Mouse (Mus musculus) E14TG2a.4 (cell line): Measurements from ENCODE around the gene Arhgap23.

ENCODE experiments used
- H3K27me3 ChIP-seq: 2 replicates; pipeline ENCODE4 v1.6.1; 2014; ENCODE audit warnings: low read length, control low read depth; ENCODE audit not compliant: insufficient read depth
- H3K36me3 ChIP-seq: 2 replicates; pipeline ENCODE4 v1.6.1; 2014; ENCODE audit warnings: low read length, control low read depth; ENCODE audit not compliant: insufficient read depth
- H3K4me1 ChIP-seq: replicated peaks from 2 replicates; pipeline ENCODE4 v1.6.1; 2014; ENCODE audit warnings: low read depth, low read length, control low read depth
- H3K4me3 ChIP-seq: replicated peaks from 2 replicates; pipeline ENCODE4 v1.5.1; 2014; ENCODE audit warnings: mild to moderate bottlenecking, low read length
- H3K9me3 ChIP-seq: 2 replicates; pipeline ENCODE4 v1.6.1; 2014; ENCODE audit warnings: low read length, control low read depth
- CTCF ChIP-seq: conservative IDR thresholded peaks from 2 replicates; pipeline ENCODE4 v1.5.1; 2014; ENCODE audit warnings: low read length
- NANOG ChIP-seq: IDR thresholded peaks from 2 replicates; pipeline ENCODE4 v1.6.1; 2014; ENCODE audit warnings: borderline replicate concordance, low read length, mixed read lengths
- POU5F1 ChIP-seq: IDR thresholded peaks from 2 replicates; pipeline ENCODE4 v1.6.1; 2014; ENCODE audit warnings: low read length, borderline replicate concordance

The Arhgap23 gene

GRCm38 (mm10) chr11:97402746-97403145 lies 12.6 kb upstream of the Arhgap23 start:
- H3K27me3 ChIP-seq = peaks cover 36% of the 10 kb centered on the region
- H3K36me3 ChIP-seq = no peaks in the 10 kb centered on the region
- H3K9me3 ChIP-seq = no peaks in the 10 kb centered on the region
- H3K4me3 ChIP-seq = no peak overlapping the region
- TF ChIP-seq POU5F1 (no peak), NANOG (no peak), CTCF (no peak)
- peaks cover 75% of the 10 kb centered on the region for H3K4me1 ChIP-seq

DNA sequence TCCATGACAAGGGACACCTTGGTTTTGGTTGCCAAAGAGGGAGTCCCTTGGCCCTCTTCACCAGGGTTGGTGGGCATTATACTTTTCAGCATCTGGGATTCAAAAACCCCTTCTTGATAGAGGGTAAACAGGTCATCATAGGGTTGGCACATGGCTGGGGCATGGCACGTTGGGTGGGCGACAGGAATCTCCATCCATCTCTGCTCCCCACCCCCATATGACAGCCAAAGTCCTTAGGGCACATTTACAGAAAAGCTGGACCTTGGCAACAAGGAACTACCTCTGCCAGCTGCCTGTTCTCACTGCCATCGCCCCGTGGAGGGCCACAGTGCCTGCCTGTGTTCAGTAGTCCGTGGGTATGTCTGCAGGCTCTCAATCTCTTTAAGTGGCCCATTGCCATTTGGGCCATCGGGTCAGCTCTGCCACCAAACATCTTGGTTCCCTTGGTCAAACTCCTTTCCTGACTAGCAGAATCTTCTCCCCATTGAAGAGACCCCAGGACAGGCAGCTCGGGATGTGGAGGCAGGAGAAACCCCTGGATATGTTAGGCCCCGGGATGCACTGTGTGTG lies 11.6 kb upstream of the Arhgap23 start:
- H3K9me3 ChIP-seq = no peaks in the 10 kb centered on the region
- H3K4me1 ChIP-seq = peaks cover 85% of the 10 kb centered on the region
- H3K4me3 ChIP-seq = peak overlapping the region; percentile 81
- H3K36me3 ChIP-seq = no peaks in the 10 kb centered on the region
- peaks cover 36% of the 10 kb centered on the region for H3K27me3 ChIP-seq
- TF ChIP-seq NANOG (no peak), CTCF (no peak), POU5F1 (no peak)

- H3K36me3 ChIP-seq = peaks cover 2% of the 10 kb centered on the region; the same call in 1 of the 2 replicates
- peaks cover 91% of the 10 kb centered on the region for H3K4me1 ChIP-seq
- TF ChIP-seq NANOG = no peak
- TF ChIP-seq POU5F1 = no peak
- TF ChIP-seq CTCF = no peak
- H3K27me3 ChIP-seq = peaks cover 36% of the 10 kb centered on the region
- no peaks in the 10 kb centered on the region for H3K9me3 ChIP-seq
- peak overlapping the region; percentile 81 for H3K4me3 ChIP-seq
Observed at GRCm38 (mm10) chr11:97404184-97404760, 11.1 kb upstream of the Arhgap23 start.

- TF ChIP-seq NANOG (no peak), POU5F1 (no peak), CTCF (no peak)
Observed at GRCm38 (mm10) chr11:97404761-97405190, 10.6 kb upstream of the Arhgap23 start.

DNA sequence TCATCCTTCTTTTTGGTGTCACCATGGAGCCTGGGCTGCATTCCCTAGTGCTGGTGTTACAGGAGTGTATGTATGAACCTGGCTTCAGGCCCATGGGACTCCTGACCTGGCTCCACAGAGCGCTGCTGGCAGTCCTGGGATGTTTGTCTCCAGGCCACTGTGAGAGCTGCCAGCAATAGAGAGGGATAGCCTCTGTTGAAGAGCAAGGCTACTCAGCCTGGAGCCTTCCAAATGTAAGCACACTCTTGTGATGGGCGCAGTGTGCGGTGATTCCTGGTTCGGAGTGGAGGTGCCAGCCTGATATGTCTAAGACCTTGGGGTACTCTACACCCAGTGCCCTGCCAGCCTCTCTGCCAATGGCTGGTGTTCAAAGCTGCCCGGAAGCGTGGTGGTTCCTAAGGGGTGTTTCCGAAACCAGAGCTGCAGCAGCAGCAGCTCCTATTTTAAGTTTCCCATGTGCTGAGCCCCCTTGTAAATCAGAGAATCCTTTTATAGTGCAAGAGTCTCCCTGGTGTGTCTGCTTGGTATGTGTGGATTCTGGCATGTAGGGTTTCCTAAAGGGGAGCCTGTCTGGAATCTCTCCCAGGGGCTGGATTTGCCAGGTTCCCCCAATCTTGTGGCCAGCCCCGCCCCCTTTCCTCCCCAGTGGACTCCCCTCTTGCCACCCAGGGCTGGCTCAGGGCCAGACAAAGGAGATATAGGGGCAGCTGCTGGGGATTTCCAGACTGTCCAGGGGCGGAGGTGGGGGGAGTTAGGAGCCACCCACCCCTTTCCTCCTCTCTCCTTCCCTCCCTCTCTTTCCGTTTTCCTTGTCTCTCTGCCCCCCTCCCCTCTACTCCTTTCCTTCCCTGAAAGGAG lies 9.0 kb upstream of the Arhgap23 start:
- H3K9me3 ChIP-seq = no peaks in the 10 kb centered on the region
- H3K36me3 ChIP-seq = peaks cover 6% of the 10 kb centered on the region; the same call in 1 of the 2 replicates
- TF ChIP-seq POU5F1 = no peak
- no peak for TF ChIP-seq CTCF
- no peak for TF ChIP-seq NANOG
- peaks cover 92% of the 10 kb centered on the region for H3K4me1 ChIP-seq
- H3K27me3 ChIP-seq = peaks cover 36% of the 10 kb centered on the region
- peak overlapping the region; percentile 29; the same call in 1 of the 2 replicates for H3K4me3 ChIP-seq

More at GRCm38 (mm10) chr11:97404761-97405190, 10.6 kb upstream of the Arhgap23 start:
- peaks cover 6% of the 10 kb centered on the region; the same call in 1 of the 2 replicates for H3K36me3 ChIP-seq
- H3K27me3 ChIP-seq = peaks cover 36% of the 10 kb centered on the region
- H3K4me3 ChIP-seq = peak overlapping the region; percentile 81
- peaks cover 92% of the 10 kb centered on the region for H3K4me1 ChIP-seq
- no peaks in the 10 kb centered on the region for H3K9me3 ChIP-seq

DNA sequence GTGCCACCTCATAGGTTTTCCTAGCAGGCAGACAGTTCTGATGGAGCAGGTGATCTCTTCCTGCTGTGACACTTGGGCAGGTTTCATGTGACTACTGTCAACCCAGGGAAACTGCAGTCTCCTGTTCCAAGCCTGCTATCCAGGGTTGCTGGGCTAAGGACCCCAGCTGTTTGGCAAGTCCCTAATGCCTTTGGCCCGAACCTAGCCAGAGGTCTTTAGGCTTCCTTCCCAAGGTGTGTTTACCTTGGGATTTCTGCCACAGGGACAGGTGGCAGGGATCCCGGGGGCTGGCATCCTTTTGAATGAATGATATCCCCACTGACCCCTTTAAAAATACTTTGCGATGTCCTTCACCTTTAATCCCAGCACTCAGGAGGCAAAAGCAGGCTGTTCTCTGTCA lies 7.9 kb upstream of the Arhgap23 start:
- TF ChIP-seq NANOG (no peak), POU5F1 (no peak), CTCF (no peak)
- peak overlapping the region; percentile 39 for H3K4me3 ChIP-seq
- H3K9me3 ChIP-seq = no peaks in the 10 kb centered on the region
- peaks cover 91% of the 10 kb centered on the region for H3K4me1 ChIP-seq
- H3K36me3 ChIP-seq = peaks cover 6% of the 10 kb centered on the region; the same call in 1 of the 2 replicates
- peaks cover 36% of the 10 kb centered on the region for H3K27me3 ChIP-seq

DNA sequence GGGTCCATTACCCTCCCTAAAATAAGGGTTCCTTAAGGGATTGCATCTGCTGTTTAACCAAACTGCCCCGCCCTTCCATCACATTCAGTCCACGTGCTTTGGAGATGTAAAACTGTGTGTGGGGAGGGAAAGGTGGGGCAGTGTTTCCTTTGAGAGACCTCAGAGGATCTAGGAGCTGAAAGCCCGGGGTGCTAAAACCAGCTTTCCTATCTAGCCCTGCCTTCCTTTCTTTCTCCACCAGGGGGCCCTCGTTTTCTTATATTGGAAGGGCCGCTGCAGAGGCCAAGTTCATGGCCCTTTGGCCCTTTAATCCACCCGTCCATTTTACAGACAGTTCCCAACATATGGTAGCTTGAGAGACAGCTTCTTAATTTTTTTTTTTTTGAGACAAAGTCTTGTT lies 7.2 kb upstream of the Arhgap23 start:
- Histone ChIP-seq H3K27me3 (peaks cover 29% of the 10 kb centered on the region), H3K36me3 (peaks cover 6% of the 10 kb centered on the region; the same call in 1 of the 2 replicates), H3K4me1 (peaks cover 91% of the 10 kb centered on the region), H3K9me3 (no peaks in the 10 kb centered on the region), H3K4me3 (peak overlapping the region; percentile 39)
- TF ChIP-seq NANOG = no peak
- no peak for TF ChIP-seq POU5F1
- peak; percentile 86 for TF ChIP-seq CTCF

DNA sequence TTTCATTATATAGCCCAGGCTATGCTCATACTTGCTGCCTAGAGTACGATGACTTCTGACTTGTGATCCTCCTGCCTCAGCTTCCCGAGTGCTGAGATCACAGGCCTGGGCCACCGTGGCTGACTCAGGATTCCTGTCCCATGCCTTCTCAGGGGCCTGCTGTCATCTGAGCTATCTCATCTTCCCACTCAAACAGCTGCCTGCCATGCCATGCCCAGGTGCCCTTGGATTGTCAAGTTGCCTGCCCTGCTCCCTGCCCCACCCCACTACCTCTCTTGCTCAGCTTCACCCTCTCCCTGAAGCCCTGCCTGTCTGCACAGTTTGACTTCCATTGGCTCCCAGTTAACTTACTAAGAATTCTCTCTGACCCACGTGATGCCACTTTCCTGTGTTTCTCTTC lies 4.4 kb upstream of the Arhgap23 start:
- TF ChIP-seq NANOG (no peak), POU5F1 (no peak), CTCF (no peak)
- H3K4me3 ChIP-seq = peak overlapping the region; percentile 29; the same call in 1 of the 2 replicates
- peaks cover 88% of the 10 kb centered on the region for H3K4me1 ChIP-seq
- H3K27me3 ChIP-seq = peaks cover 8% of the 10 kb centered on the region
- no peaks in the 10 kb centered on the region for H3K9me3 ChIP-seq
- peaks cover 6% of the 10 kb centered on the region; the same call in 1 of the 2 replicates for H3K36me3 ChIP-seq

- H3K4me1 ChIP-seq = peaks cover 88% of the 10 kb centered on the region
- peaks cover 6% of the 10 kb centered on the region; the same call in 1 of the 2 replicates for H3K36me3 ChIP-seq
- TF ChIP-seq CTCF (no peak), POU5F1 (no peak), NANOG (no peak)
- H3K9me3 ChIP-seq = no peaks in the 10 kb centered on the region
- H3K4me3 ChIP-seq = peak overlapping the region; percentile 74
- H3K27me3 ChIP-seq = no peaks in the 10 kb centered on the region
Observed at GRCm38 (mm10) chr11:97412117-97412516, 3.2 kb upstream of the Arhgap23 start.
